Mouse (Mus musculus) 3T3-L1 (cell line): ENCODE measurements around the gene Pkdcc.

Experiments
- DNase-seq: peaks from one replicate; pipeline ENCODE4 v3.0.0-alpha.2; 2015; ENCODE audit warnings: low read depth, low spot score

The Pkdcc gene

GRCm38 (mm10) chr17:83246090-83246489 is 31.0 kb downstream of the Pkdcc start:
- DNase-seq: no peak

DNA sequence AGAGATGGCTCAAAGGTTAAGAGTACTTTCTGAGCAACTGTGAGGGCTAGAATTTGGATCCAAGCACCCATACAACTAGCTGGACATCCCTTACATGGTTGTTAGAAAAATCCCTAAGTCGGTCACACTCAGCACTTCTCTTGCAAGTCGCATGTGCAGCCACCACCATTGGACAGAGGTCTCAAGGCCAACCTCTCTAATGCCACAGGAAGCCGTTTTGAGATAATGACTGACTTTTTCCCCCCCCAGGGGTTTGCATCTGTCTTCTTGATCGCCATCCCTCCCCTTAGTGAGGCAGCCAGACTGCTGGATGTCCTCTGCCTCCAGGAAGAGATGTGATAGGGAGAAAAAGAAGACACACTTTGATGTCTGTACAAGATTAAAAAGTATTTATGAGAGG is 32.1 kb downstream of the Pkdcc start:
- DNase-seq: no peak

DNA sequence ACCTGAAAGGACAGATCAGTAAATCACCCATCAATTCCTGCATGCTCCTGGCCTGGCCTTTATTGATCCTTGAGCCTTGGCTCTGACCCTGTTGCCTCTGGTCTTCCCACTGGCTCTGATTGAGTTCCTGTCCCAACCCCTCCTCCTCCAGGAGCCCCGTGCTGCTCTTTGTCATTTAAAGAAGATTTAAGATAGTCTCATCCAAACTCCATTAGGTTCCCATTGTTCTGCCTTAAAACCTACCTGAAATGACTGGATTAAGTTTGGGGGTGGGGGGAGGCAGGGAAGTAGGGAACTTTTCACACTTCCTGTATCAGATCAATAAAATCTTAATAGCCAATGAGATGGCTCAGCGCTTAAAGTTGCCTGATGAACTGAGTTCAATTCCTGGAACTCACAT is 33.4 kb downstream of the Pkdcc start:
- DNase-seq: no peak

DNA sequence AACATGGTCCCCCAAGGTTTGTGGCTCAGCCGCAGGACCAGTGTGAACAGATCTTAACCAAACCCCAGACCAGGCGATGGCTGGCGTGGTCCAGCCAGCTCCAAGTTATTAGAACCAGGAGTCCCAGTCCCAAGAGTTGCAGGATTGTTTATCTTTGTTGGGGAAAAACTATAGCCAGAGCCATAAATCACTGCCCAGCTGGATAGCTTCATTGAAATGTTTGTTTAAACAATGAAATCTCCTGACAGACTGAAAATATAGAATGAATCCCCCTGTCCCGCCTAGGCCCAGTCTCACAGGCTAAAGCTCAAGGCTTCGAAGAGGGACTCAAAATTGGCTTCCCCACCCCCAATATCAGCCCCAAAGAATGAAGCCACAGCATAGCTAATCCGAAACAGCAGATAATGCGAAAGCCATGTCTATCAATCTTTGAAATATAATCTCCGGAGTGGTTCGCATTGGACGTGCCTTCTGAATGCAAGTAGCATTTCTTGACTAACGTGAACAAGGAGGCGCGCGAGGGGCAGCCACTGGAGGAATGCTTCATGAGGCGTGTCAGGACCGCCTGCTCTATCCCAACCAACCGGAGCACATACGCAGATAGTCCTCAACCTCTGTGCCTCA is 35.9 kb downstream of the Pkdcc start:
- no peak for DNase-seq

DNA sequence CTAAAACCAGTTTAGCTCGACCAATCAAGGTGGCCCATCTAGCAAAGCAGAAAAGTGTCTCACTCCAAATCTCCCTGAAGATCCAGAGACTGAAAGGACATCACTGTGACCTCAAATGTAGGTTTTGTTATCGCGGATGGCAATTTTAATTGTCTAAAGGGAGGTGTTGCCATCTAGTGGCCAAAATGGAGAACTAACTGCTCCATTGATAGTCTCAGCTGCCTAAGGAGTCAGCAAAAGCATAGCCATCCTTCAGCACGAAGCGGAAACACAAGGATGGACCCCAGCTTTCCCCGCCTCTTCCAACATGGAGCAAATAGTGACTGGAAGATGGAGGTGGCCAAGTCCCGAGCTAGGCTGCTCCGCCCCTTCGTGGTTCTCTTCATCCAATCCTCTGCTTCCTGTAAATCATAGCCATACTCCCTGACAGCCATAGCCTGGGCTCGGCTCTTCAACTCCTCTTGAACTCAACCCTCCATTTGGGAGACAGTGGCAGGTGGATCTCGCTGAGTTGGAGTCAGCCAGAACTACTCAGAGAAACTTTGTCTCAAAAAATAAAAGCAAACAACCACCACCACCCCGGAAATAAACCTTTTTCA is 38.1 kb downstream of the Pkdcc start:
- peak; percentile 81 for DNase-seq

DNA sequence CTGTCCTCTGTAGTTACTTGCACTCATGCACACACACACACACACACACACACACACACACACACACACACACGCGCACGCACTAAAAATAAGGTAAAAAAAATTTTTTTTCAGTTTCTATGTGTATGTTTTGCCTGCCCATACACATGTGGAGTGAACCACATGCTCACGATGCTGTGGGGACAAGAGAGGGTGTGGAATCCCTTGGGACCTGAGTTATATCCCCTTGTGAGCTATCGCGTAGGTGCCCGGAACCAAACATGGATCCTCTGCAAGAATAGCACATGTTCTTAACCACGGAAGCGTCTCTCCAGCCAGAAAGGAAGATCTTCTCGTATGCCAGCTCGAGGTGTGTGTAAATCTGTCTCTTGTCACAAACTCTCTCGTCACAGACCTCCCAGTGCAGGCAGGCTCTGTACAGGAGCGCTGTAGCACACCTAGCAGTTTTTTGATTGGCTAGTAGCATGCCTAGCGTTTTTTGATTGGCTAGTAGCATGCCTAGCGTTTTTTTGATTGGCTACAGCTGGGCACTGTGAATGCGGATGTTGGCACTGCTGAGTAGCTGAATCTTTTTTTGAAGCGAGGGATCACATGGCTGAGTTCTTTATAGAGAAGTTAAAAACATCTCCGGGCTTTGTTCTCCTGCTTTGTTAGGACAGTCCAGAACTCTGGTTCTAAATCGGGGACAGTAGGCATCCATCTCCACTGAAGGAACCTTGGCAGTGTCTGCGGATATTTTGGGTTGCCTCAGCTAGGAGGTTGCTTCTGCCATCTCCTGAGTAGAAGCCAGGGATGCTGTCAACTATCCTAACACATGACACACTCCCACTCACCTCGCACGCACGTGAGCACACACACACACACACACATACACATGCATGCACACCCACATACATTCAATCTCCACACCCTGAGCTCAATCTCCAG is 52.4 kb downstream of the Pkdcc start:
- peak; percentile 22 for DNase-seq

DNA sequence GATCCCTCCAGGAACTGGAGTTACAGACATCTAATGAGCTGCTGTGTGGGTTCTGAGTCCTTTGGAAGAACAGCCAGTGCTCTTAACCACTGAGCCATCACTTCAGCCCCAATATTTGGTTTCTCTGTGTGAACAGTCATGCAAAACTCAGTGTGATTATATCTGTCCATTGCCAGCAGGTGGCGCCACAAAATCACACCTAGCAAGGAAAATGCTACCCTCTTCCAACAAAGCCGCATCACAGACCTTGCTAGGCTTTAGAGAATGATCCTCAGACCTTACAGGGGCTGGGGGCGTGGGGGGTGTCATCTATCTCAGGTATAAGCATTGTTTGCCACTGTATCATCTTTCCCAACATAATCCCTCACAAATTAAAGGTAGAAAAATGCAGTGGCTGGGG is 56.4 kb downstream of the Pkdcc start:
- peak; percentile 88 for DNase-seq

GRCm38 (mm10) chr17:83272641-83273040 is 57.5 kb downstream of the Pkdcc start:
- DNase-seq: no peak

- DNase-seq: no peak
Measured at GRCm38 (mm10) chr17:83273636-83274035, 58.5 kb downstream of the Pkdcc start.

DNA sequence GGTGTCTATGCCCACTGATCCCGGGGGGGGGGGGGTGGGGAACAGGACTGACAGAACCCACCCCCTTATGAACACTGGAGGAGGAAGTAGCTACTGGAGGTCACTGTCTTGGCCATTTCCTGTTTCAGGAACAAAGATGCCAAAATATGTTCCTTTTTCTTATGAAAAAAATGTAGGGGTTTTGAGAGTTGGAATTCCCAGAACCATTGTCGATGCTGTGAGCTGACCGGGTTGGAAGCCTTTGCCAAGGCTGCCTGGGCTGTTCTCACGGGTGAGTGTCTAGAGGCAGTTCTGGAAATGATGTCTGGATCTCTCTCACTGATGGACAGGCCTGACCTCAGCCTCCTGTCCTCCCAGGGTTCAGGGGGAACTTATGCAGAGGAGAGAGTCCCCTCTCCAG is 59.0 kb downstream of the Pkdcc start:
- DNase-seq: no peak
